Mouse (Mus musculus): ENCODE measurements around the gene Ezh1. TPM values are rescaled to one million over a fixed set of nuclear protein-coding genes. Genes with fewer than 3 reads are reported as not detected.

Ezh1 gene
- polyA plus RNA-seq, 1 experiment, result 13.9 TPM

- peaks cover 7% of the 10 kb centered on the region for H3K4me1 ChIP-seq (ENCODE audit: control insufficient read depth, insufficient read depth, low read length)
- no peak overlapping the region for H3K4me3 ChIP-seq (ENCODE audit: insufficient read depth, low read length)
- no peak overlapping the region for H3K27ac ChIP-seq (ENCODE audit: insufficient read depth, low read length)
- no peak for TF ChIP-seq CTCF (IDR thresholded peaks at IDR 0.05; ENCODE audit: borderline replicate concordance, insufficient read depth, low read length)
- TF ChIP-seq POLR2A (IDR thresholded peaks at IDR 0.05; ENCODE audit: low read depth, low read length), result no peak
These were observed 32.1 kb downstream of the Ezh1 start for GRCm38 (mm10) chr11:101194137-101194536.

GRCm38 (mm10) chr11:101193076-101193475, 33.2 kb downstream of the Ezh1 start:
- TF ChIP-seq POLR2A (IDR thresholded peaks at IDR 0.05; ENCODE audit: low read depth, low read length), result no peak
- TF ChIP-seq CTCF (IDR thresholded peaks at IDR 0.05; ENCODE audit: borderline replicate concordance, insufficient read depth, low read length), result no peak
- Histone ChIP-seq H3K4me3 (ENCODE audit: insufficient read depth, low read length) (no peak overlapping the region), H3K4me1 (ENCODE audit: control insufficient read depth, insufficient read depth, low read length) (peaks cover 7% of the 10 kb centered on the region), H3K27ac (ENCODE audit: insufficient read depth, low read length) (no peak overlapping the region)

DNA sequence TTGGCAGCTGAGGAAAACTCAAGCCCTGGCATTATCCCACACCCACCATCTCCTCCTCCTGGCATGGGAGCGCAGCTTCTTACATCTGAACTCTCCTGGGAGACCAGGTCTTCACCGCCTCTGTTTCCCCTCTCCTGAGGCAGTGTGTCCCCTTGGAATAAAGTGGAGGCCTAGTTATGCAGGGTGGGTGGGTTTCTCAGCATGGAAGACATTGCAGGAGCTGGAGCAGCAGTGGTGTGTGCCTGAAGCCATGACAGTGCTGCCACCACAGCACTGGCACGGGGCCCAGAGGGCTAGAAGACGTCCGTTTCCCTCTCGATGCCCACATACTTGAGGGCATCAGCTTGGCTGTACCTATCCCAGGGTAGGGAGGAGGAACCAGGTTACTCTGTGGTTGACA, 33.6 kb downstream of the Ezh1 start:
- H3K4me1 ChIP-seq (ENCODE audit: control insufficient read depth, insufficient read depth, low read length), result peaks cover 7% of the 10 kb centered on the region
- H3K27ac ChIP-seq (ENCODE audit: insufficient read depth, low read length), result no peak overlapping the region
- no peak for TF ChIP-seq CTCF (IDR thresholded peaks at IDR 0.05; ENCODE audit: borderline replicate concordance, insufficient read depth, low read length)
- no peak for TF ChIP-seq POLR2A (IDR thresholded peaks at IDR 0.05; ENCODE audit: low read depth, low read length)
- H3K4me3 ChIP-seq (ENCODE audit: insufficient read depth, low read length), result no peak overlapping the region

DNA sequence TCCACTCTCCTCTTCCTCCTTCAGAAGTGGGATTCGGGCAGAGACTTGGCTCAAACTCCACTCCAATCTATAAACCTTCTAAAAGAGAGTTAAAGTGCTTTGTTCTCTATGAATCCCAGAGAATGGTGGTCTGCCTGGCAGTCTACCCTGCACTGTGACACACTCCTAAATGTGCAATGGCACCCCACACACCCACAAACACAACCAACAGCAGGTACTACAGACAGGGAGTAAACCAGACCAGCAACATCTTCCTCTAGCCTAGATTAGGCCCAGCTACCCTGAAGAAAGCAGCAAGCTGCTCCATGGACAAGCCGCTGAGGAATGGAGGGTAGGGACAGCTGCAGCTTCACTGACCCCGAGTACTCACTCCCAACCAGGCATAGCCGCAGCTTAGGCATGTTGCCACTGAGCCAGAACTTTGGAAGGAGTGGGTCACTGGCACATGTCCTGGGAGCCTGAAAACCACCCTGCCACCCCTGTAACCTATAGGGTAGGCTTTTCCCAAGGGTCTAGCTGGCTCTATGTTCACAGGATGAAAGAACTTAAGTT, 34.3 kb downstream of the Ezh1 start:
- TF ChIP-seq CTCF (IDR thresholded peaks at IDR 0.05; ENCODE audit: borderline replicate concordance, insufficient read depth, low read length), result no peak
- no peak for TF ChIP-seq POLR2A (IDR thresholded peaks at IDR 0.05; ENCODE audit: low read depth, low read length)
- no peak overlapping the region for H3K4me3 ChIP-seq (ENCODE audit: insufficient read depth, low read length)
- H3K27ac ChIP-seq (ENCODE audit: insufficient read depth, low read length), result no peak overlapping the region
- H3K4me1 ChIP-seq (ENCODE audit: control insufficient read depth, insufficient read depth, low read length), result peaks cover 7% of the 10 kb centered on the region

DNA sequence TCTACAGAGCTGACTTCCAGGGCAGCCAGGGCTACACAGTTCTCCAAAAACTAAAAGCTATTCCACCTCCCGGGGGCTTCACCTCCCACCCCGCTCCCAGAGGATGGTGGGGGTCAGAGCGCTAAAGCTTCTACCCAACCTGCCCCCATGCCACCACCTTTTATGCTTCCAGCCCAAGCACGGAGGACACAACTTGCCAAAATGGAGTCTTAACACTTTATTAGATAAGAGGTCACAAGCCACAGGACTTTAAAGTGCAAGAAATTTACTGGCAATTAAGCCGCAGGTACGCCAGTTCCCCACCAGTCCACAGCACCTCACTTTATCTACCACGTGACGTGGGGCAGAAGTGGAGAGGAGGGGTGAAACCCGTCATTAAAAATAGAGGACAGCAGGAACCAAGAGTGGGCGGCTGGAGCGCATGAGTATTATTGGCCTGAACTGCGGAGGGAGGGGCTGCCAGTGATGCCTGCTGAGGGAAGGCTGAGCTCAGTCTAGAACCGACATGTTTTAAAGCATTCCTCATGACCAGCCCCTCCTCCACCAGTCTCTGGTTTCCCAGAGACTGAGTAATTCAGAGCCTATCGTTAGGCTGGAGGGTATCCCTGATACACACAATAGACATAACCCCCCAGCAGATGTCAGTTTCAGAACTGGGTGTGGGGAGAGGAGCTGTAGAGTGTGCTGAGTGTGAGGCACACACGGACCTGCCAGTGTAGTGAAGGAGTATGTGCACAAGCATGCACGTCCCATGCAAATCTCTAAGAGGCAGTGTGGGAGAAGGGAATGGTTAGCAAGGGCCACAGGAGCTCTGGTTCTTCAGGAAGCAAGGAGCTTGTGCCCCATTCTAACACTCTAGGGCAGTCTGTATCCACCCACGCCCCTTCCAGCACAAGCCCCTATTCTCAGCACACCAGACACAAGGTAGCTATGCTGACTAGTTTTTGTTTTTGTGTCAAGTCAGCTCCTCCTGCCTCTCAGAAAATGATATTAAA, 35.1 kb downstream of the Ezh1 start:
- no peak overlapping the region for H3K4me3 ChIP-seq (ENCODE audit: insufficient read depth, low read length)
- H3K4me1 ChIP-seq (ENCODE audit: control insufficient read depth, insufficient read depth, low read length), result peaks cover 7% of the 10 kb centered on the region
- TF ChIP-seq CTCF (IDR thresholded peaks at IDR 0.05; ENCODE audit: borderline replicate concordance, insufficient read depth, low read length), result no peak
- no peak for TF ChIP-seq POLR2A (IDR thresholded peaks at IDR 0.05; ENCODE audit: low read depth, low read length)
- peak overlapping the region; percentile 52 for H3K27ac ChIP-seq (ENCODE audit: insufficient read depth, low read length)

GRCm38 (mm10) chr11:101190181-101190912, 35.9 kb downstream of the Ezh1 start:
- TF ChIP-seq POLR2A (IDR thresholded peaks at IDR 0.05; ENCODE audit: low read depth, low read length), result no peak
- no peak for TF ChIP-seq CTCF (IDR thresholded peaks at IDR 0.05; ENCODE audit: borderline replicate concordance, insufficient read depth, low read length)
- Histone ChIP-seq H3K27ac (ENCODE audit: insufficient read depth, low read length) (peak overlapping the region; percentile 79), H3K4me1 (ENCODE audit: control insufficient read depth, insufficient read depth, low read length) (peaks cover 7% of the 10 kb centered on the region), H3K4me3 (ENCODE audit: insufficient read depth, low read length) (no peak overlapping the region)

DNA sequence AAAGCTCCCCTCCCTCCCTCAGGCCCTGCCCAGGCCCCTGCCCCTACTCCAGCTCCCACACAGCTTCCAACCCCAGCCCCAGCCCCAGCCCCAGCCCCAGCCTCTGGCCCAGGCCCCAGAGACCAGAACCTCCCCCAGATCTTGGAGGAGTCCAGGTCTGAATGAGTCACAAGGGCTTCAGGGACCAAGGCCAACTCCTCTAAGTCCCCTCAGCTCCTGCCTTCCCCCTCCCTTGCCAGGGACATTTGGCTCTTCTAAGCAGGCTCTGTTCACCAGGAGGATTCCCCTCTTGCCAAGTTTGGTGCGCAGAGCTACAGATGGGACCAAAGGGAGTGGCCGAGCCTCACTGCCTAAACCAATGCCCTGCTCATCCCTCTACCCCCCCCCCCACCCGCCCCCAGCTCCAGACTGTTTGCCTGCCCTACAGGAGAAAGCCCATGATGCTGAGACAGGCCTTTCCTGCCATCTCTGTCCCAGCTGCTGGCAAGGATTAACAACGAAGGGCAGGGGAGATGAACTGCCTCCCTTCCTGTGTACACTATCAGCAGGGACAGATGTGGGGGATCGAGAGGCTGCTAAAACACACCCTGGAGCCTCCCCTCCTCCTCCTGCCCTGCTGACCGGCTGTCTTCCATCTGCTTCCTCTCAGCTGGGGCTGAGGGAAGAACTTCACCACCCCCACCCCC, 36.6 kb downstream of the Ezh1 start:
- Histone ChIP-seq H3K27ac (ENCODE audit: insufficient read depth, low read length) (peak overlapping the region; percentile 79), H3K4me3 (ENCODE audit: insufficient read depth, low read length) (no peak overlapping the region), H3K4me1 (ENCODE audit: control insufficient read depth, insufficient read depth, low read length) (peaks cover 7% of the 10 kb centered on the region)
- TF ChIP-seq POLR2A (IDR thresholded peaks at IDR 0.05; ENCODE audit: low read depth, low read length) (peak; percentile 38; the same call in 1 of the 2 replicates), CTCF (IDR thresholded peaks at IDR 0.05; ENCODE audit: borderline replicate concordance, insufficient read depth, low read length) (no peak)

GRCm38 (mm10) chr11:101188166-101188805, 38.0 kb downstream of the Ezh1 start:
- Histone ChIP-seq H3K4me3 (ENCODE audit: insufficient read depth, low read length) (no peak overlapping the region), H3K4me1 (ENCODE audit: control insufficient read depth, insufficient read depth, low read length) (peaks cover 7% of the 10 kb centered on the region), H3K27ac (ENCODE audit: insufficient read depth, low read length) (no peak overlapping the region)
- TF ChIP-seq CTCF (IDR thresholded peaks at IDR 0.05; ENCODE audit: borderline replicate concordance, insufficient read depth, low read length) (no peak), POLR2A (IDR thresholded peaks at IDR 0.05; ENCODE audit: low read depth, low read length) (no peak)

DNA sequence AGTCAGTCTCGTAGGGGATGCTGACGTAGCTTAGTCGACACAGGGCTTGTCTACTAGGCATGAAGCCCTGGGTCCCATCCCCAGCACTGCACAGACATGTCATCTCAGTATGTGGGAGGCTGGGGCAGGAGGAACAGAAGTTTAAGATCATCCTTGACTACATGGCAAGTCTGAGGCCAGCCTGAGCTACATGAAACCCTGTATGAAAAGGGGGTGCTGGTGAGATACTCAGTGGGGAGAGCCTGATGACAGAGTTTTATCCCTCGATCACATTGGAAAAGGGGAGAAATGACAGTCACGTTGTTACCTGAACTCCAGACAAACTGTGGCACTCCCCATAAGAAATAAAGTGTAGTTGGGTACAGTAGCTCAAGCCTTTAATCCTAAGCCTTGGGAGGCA, 38.7 kb downstream of the Ezh1 start:
- TF ChIP-seq POLR2A (IDR thresholded peaks at IDR 0.05; ENCODE audit: low read depth, low read length) (no peak), CTCF (IDR thresholded peaks at IDR 0.05; ENCODE audit: borderline replicate concordance, insufficient read depth, low read length) (no peak)
- Histone ChIP-seq H3K4me1 (ENCODE audit: control insufficient read depth, insufficient read depth, low read length) (peaks cover 7% of the 10 kb centered on the region), H3K4me3 (ENCODE audit: insufficient read depth, low read length) (no peak overlapping the region), H3K27ac (ENCODE audit: insufficient read depth, low read length) (no peak overlapping the region)
